Mouse (Mus musculus): ENCODE results near the gene Trim7.
"Not testable (repeated sequence)": the region's sequence is repeated elsewhere in the genome, so short reads cannot be mapped to it uniquely, and the experiment has no call there.

GRCm38 (mm10) chr11:48821299-48821698, 4.6 kb upstream of the Trim7 start:
- TF ChIP-seq CTCF (IDR thresholded peaks at IDR 0.05; ENCODE audit: extremely low read depth, insufficient read depth, insufficient read length, insufficient replicate concordance); POLR2A (IDR thresholded peaks at IDR 0.05; ENCODE audit: low read depth, low read length): not testable (repeated sequence)
